Mouse (Mus musculus) granulocyte monocyte progenitor cell, adult 5-6 weeks (primary cell): ENCODE data around the gene Ttc14. TPM values are rescaled to one million over a fixed set of nuclear protein-coding genes. Genes with fewer than 3 reads are reported as not detected.

Experiments
- ATAC-seq: replicated peaks from 2 replicates; pipeline ENCODE4 v1.8.0; 2016; ENCODE audit warnings: mild to moderate bottlenecking, moderate TSS enrichment, inconsistent platforms; ENCODE audit not compliant: poor library complexity, severe bottlenecking
- total RNA-seq, 2 experiments: library from RNA; stranded (forward) in 1 of 2; stranded (reverse) in 1 of 2; fragments of 200-712, 200-1000 nt in 1 of 2; fragments of >200 nt in 1 of 2; fragmentation: Nextera tagmentation in 1 of 2; gene quantifications; 2 replicates each; pipeline ENCODE4 v1.2.3; 2014 to 2017

Ttc14 gene
- 20.5 and 39.4 TPM in 2 replicates for total RNA-seq (2014; fragmentation: Nextera tagmentation)
- 59.6 and 63.2 TPM in 2 replicates for total RNA-seq (2017)

GRCm38 (mm10) chr3:33799617-33800512 lies at the start of gene Ttc14:
Gene Ttc14, plus strand, starts transcription at chr3:33799832.
- peak; percentile 95 for ATAC-seq

- ATAC-seq: no peak
Observed at GRCm38 (mm10) chr3:33790975-33791374, 8.7 kb upstream of the Ttc14 start.

GRCm38 (mm10) chr3:33800513-33800820 lies 835 bp downstream of the Ttc14 start:
- ATAC-seq: no peak; the same call in 1 of the 2 replicates

- ATAC-seq: no peak
Observed at GRCm38 (mm10) chr3:33807151-33807550, 7.5 kb downstream of the Ttc14 start.

- peak; percentile 98 for ATAC-seq
Observed at GRCm38 (mm10) chr3:33824135-33824946, 24.7 kb downstream of the Ttc14 start.

- no peak for ATAC-seq
Observed at GRCm38 (mm10) chr3:33832351-33832750, 32.7 kb downstream of the Ttc14 start.

GRCm38 (mm10) chr3:33836576-33836975 lies 36.9 kb downstream of the Ttc14 start:
- no peak for ATAC-seq

GRCm38 (mm10) chr3:33838877-33839276 lies 39.2 kb downstream of the Ttc14 start:
- peak; percentile 59 for ATAC-seq

- peak; percentile 99 for ATAC-seq
Observed at GRCm38 (mm10) chr3:33843801-33844632, 44.4 kb downstream of the Ttc14 start, which contains the start of gene Ccdc39. Gene Ccdc39, minus strand, starts transcription at chr3:33844310.

GRCm38 (mm10) chr3:33846639-33847038 lies 47.0 kb downstream of the Ttc14 start:
- no peak for ATAC-seq

- ATAC-seq: no peak
Observed at GRCm38 (mm10) chr3:33850856-33851255, 51.2 kb downstream of the Ttc14 start.

GRCm38 (mm10) chr3:33853062-33853461 lies 53.4 kb downstream of the Ttc14 start:
- no peak for ATAC-seq

- ATAC-seq: peak; percentile 43
Observed at GRCm38 (mm10) chr3:33858939-33859338, 59.3 kb downstream of the Ttc14 start.

GRCm38 (mm10) chr3:33864000-33864540 lies 64.4 kb downstream of the Ttc14 start:
- ATAC-seq: peak; percentile 90

Other genes with a start within 250 kb of the Ttc14 start
- gene Ccdc39, start 44.5 kb downstream of the Ttc14 start, total RNA-seq (2014; fragmentation: Nextera tagmentation): not detected in 2 replicates
- 0.09 TPM in 1 of 2 replicates, not detected in the other for gene Ccdc39, start 44.5 kb downstream of the Ttc14 start, total RNA-seq (2017)
- 82.8 and 85.8 TPM in 2 replicates for gene Fxr1, start 220.1 kb downstream of the Ttc14 start, total RNA-seq (2014; fragmentation: Nextera tagmentation)
- 183 and 220 TPM in 2 replicates for gene Fxr1, start 220.1 kb downstream of the Ttc14 start, total RNA-seq (2017)